Mouse (Mus musculus) CH12.LX (cell line): ENCODE measurements around the gene Stx5a. TPM values are rescaled to one million over a fixed set of nuclear protein-coding genes. Genes with fewer than 3 reads are reported as not detected.

Experiments
- DNase-seq: peaks from one replicate; pipeline ENCODE4 v3.0.0-alpha.2; 2013; ENCODE audit errors: extremely low read depth
- H3K27ac ChIP-seq: 2 replicates; pipeline ENCODE4 v1.5.1; 2012; ENCODE audit warnings: low read depth, mild to moderate bottlenecking, control low read depth, moderate library complexity; ENCODE audit not compliant: insufficient read depth
- H3K27me3 ChIP-seq: replicated peaks from 2 replicates; pipeline ENCODE3; 2012; ENCODE audit warnings: inconsistent platforms
- H3K36me3 ChIP-seq, 2 experiments: replicated peaks in 1 of 2; 2 replicates each; pipeline versions ENCODE3 to v1.6.1; 2012; ENCODE audit warnings: inconsistent platforms in 1 of 2, low read length in 1 of 2, mild to moderate bottlenecking in 1 of 2, mixed read lengths in 1 of 2, moderate library complexity in 1 of 2; ENCODE audit not compliant: control insufficient read depth in 1 of 2, insufficient read depth in 1 of 2
- H3K4me1 ChIP-seq, 2 experiments: 2 replicates each; pipeline ENCODE4 v1.6.1; 2012; ENCODE audit warnings: inconsistent platforms in 1 of 2, moderate library complexity in 1 of 2; ENCODE audit not compliant: insufficient read depth in 2 of 2, control insufficient read depth in 1 of 2
- H3K4me2 ChIP-seq: 2 replicates; pipeline ENCODE4 v1.6.1; 2012; ENCODE audit warnings: low read depth, mild to moderate bottlenecking, control low read depth; ENCODE audit not compliant: poor library complexity, insufficient read depth, severe bottlenecking
- H3K4me3 ChIP-seq, 3 experiments: fragments of 150-350 bp in 1 of 3; sonication (generic) in 1 of 3; replicated peaks in 1 of 3; 2 replicates each; pipeline versions ENCODE3 to v1.5.1; 2011 to 2012; ENCODE audit warnings: low read depth in 2 of 3, low read length in 2 of 3, mild to moderate bottlenecking in 2 of 3, moderate library complexity in 2 of 3, control low read depth in 1 of 3, improper control_type of control experiment in 1 of 3, inconsistent platforms in 1 of 3, mixed read lengths in 1 of 3; ENCODE audit not compliant: poor library complexity in 1 of 3
- H3K79me2 ChIP-seq: replicated peaks from 2 replicates; pipeline ENCODE4 v1.6.1; 2012; ENCODE audit warnings: mild to moderate bottlenecking, moderate library complexity; ENCODE audit not compliant: control insufficient read depth, poor library complexity, insufficient read depth, severe bottlenecking; ENCODE audit errors: extremely low read depth
- H3K9ac ChIP-seq: 2 replicates; pipeline ENCODE4 v1.6.1; 2012; ENCODE audit warnings: low read depth, mild to moderate bottlenecking, control low read depth, moderate library complexity; ENCODE audit not compliant: insufficient read depth
- H3K9me3 ChIP-seq: replicated peaks from 2 replicates; pipeline ENCODE3; 2012; ENCODE audit warnings: low read length, inconsistent platforms, mixed read lengths
- ELF1 ChIP-seq: IDR thresholded peaks from 2 replicates; pipeline ENCODE4 v1.6.1; 2014; ENCODE audit warnings: low read depth, mild to moderate bottlenecking, inconsistent platforms, low read length, improper control_type of control experiment
- ETS1 ChIP-seq: conservative IDR thresholded peaks from 2 replicates; pipeline ENCODE4 v1.6.1; 2012; ENCODE audit warnings: low read depth, mild to moderate bottlenecking, inconsistent platforms, low read length, improper control_type of control experiment, moderate library complexity
- GABPA ChIP-seq: IDR thresholded peaks from 2 replicates; pipeline ENCODE4 v1.6.1; 2012; ENCODE audit warnings: low read depth, low read length, improper control_type of control experiment, inconsistent platforms; ENCODE audit not compliant: insufficient replicate concordance
- HCFC1 ChIP-seq: IDR thresholded peaks from 2 replicates; pipeline ENCODE4 v1.6.1; 2012; ENCODE audit warnings: low read depth, mild to moderate bottlenecking, inconsistent platforms, low read length, improper control_type of control experiment
- IRF4 ChIP-seq: IDR thresholded peaks from 2 replicates; pipeline ENCODE4 v1.6.1; 2014; ENCODE audit warnings: low read depth, mild to moderate bottlenecking, inconsistent platforms, low read length, improper control_type of control experiment
- MAFK ChIP-seq: IDR thresholded peaks from 2 replicates; pipeline ENCODE4 v1.6.1; 2011; ENCODE audit warnings: low read length, improper control_type of control experiment; ENCODE audit not compliant: insufficient replicate concordance
- MAZ ChIP-seq: IDR thresholded peaks from 2 replicates; pipeline ENCODE4 v1.6.1; 2012; ENCODE audit warnings: low read depth, mild to moderate bottlenecking, inconsistent platforms, low read length, improper control_type of control experiment, moderate library complexity
- MEF2A ChIP-seq: IDR thresholded peaks from 2 replicates; pipeline ENCODE4 v1.6.1; 2014; ENCODE audit warnings: low read depth, mild to moderate bottlenecking, inconsistent platforms, low read length, improper control_type of control experiment, borderline replicate concordance
- NRF1 ChIP-seq: IDR thresholded peaks from 2 replicates; pipeline ENCODE4 v1.6.1; 2014; ENCODE audit warnings: low read depth, mild to moderate bottlenecking, inconsistent platforms, low read length, improper control_type of control experiment, moderate library complexity
- POLR2AphosphoS2 ChIP-seq: IDR thresholded peaks from 2 replicates; pipeline ENCODE4 v1.6.1; 2011; ENCODE audit warnings: low read depth, low read length, improper control_type of control experiment
- ZNF384 ChIP-seq: IDR thresholded peaks from 2 replicates; pipeline ENCODE4 v1.6.1; 2012; ENCODE audit warnings: low read depth, low read length, improper control_type of control experiment, inconsistent platforms
- dilution Hi-C: fragments of 300-500 bp; cut with MboI; formaldehyde crosslinking; loops from 2 replicates; pipeline ENCODE4 v1.14.3; 2020; ENCODE audit warnings: low sequenced_read_pairs; ENCODE audit not compliant: extremely low pct_unique_long_range_greater_than_20kb, extremely low pct_ligation_motif_present
- in situ Hi-C: fragments of 300-500 bp; cut with MboI; formaldehyde crosslinking; loops from 3 replicates; pipeline ENCODE4 v1.14.3; 2019; ENCODE audit warnings: low sequenced_read_pairs, low pct_ligation_motif_present, low pct_unique_long_range_greater_than_20kb, mixed read lengths
- polyA plus RNA-seq: library from polyadenylated mRNA; unstranded; fragments of >175 nt; gene quantifications from 2 replicates; pipeline ENCODE4 v1.2.1, GENCODE M21; 2012; ENCODE audit warnings: low read depth; ENCODE audit not compliant: insufficient read length
- total RNA-seq, 2 experiments: library from RNA; depleted of rRNA; stranded (reverse); fragments of 300-350 nt in 1 of 2; fragments of >200 nt in 1 of 2; gene quantifications; 2 replicates each; pipeline ENCODE4 v1.2.3; 2012 to 2014

The Stx5a gene
- total and polyA plus RNA-seq, 3 experiments = 35.2 to 49.1 (median 48.1) TPM

- DNase-seq = no peak
- in situ Hi-C loops (no loop called here), dilution Hi-C loops (no loop called here)
- Histone ChIP-seq H3K27me3 (no peaks in the 10 kb centered on the region), H3K4me2 (no peak overlapping the region), H3K36me3 (peaks cover 51 to 70% of the 10 kb centered on the region in 2 experiments), H3K79me2 (peaks cover 33% of the 10 kb centered on the region), H3K4me3 (no peak overlapping the region), H3K9ac (no peak overlapping the region), H3K4me1 (peaks cover 0 to 28% of the 10 kb centered on the region in 2 experiments; a peak in 2 of 4 replicates), H3K9me3 (no peaks in the 10 kb centered on the region), H3K27ac (no peak overlapping the region)
- no peak for TF ChIP-seq GABPA
- TF ChIP-seq ETS1 = no peak
- no peak for TF ChIP-seq IRF4
- TF ChIP-seq HCFC1 = no peak
- TF ChIP-seq ELF1 = no peak
- no peak for TF ChIP-seq MEF2A
- TF ChIP-seq MAZ = no peak
- no peak for TF ChIP-seq NRF1
Measured at GRCm38 (mm10) chr19:8708954-8709353, 32.3 kb upstream of the Stx5a start.

GRCm38 (mm10) chr19:8710057-8710456 is 31.2 kb upstream of the Stx5a start:
- in situ Hi-C loops = no loop called here
- Histone ChIP-seq H3K9ac (no peak overlapping the region; the same call in 1 of the 2 replicates), H3K27ac (no peak overlapping the region), H3K4me3 (peak overlapping the region in 1 of 3 experiments; percentile 73), H3K4me2 (peak overlapping the region; percentile 86), H3K9me3 (no peaks in the 10 kb centered on the region), H3K79me2 (peaks cover 33% of the 10 kb centered on the region), H3K36me3 (peaks cover 51 to 70% of the 10 kb centered on the region in 2 experiments), H3K27me3 (no peaks in the 10 kb centered on the region), H3K4me1 (peaks cover 0 to 36% of the 10 kb centered on the region in 2 experiments; a peak in 2 of 4 replicates)
- 0 out of 2 replicates have a peak, but pooled peaks have one; percentile 18 for TF ChIP-seq POLR2AphosphoS2
- TF ChIP-seq MAFK = no peak
- TF ChIP-seq NRF1 = no peak
- dilution Hi-C loops = no loop called here
- no peak for DNase-seq

GRCm38 (mm10) chr19:8711506-8711905 is 29.7 kb upstream of the Stx5a start:
- Histone ChIP-seq H3K79me2 (peaks cover 33% of the 10 kb centered on the region), H3K4me3 (peak overlapping the region; percentile 73 to 99 (median 89)), H3K4me2 (peak overlapping the region; percentile 86), H3K36me3 (peaks cover 47 to 61% of the 10 kb centered on the region in 2 experiments), H3K9ac (peak overlapping the region; percentile 96), H3K27me3 (no peaks in the 10 kb centered on the region), H3K27ac (peak overlapping the region; percentile 96), H3K4me1 (peaks cover 0 to 47% of the 10 kb centered on the region in 2 experiments; a peak in 2 of 4 replicates), H3K9me3 (no peaks in the 10 kb centered on the region)
- 0 out of 2 replicates have a peak, but pooled peaks have one; percentile 24 for TF ChIP-seq NRF1
- no peak for TF ChIP-seq ZNF384
- dilution Hi-C loops (no loop called here), in situ Hi-C loops (no loop called here)
- DNase-seq = no peak
